Mouse (Mus musculus): ENCODE results near the gene Olfr1434.

GRCm38 (mm10) chr19:12325001-12325400 is 45.3 kb downstream of the Olfr1434 start, which contains the start of gene Olfr1437:
- TF ChIP-seq CTCF (IDR thresholded peaks at IDR 0.05; ENCODE audit: borderline replicate concordance, insufficient read depth, low read depth, low read length) (no peak), POLR2A (IDR thresholded peaks at IDR 0.05; ENCODE audit: borderline replicate concordance, insufficient read depth, low read length) (no peak)

Data from cerebellum, adult 2 months (tissue).